Mouse (Mus musculus) MEL-GATA-1-ER (cell line): ENCODE data around the gene Gipc1.

ENCODE experiments used
- DNase-seq: peaks from one replicate; pipeline ENCODE4 v3.0.0-alpha.2; 2012; ENCODE audit warnings: low read depth; ENCODE audit errors: extremely low read depth

Gene Gipc1

DNA sequence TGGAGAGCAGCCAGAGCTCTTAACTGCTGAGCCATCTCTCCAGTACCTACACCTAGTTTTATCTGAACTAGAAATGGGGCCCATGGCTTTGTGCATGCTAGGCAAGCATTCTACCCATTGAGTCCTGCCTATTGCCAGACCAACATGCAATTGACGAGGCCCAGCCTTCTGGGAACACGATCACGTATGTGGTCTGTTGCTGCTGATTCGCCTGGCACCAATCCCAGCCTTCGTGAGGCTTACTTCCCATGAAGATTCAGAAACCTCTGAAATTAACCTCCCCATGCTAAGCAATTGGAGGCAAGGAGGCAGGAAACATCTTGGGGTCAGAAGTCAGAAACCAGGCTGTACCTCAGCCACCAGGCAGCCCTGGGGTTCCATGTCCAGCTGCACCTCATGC, 28.1 kb downstream of the Gipc1 start:
- DNase-seq = no peak

DNA sequence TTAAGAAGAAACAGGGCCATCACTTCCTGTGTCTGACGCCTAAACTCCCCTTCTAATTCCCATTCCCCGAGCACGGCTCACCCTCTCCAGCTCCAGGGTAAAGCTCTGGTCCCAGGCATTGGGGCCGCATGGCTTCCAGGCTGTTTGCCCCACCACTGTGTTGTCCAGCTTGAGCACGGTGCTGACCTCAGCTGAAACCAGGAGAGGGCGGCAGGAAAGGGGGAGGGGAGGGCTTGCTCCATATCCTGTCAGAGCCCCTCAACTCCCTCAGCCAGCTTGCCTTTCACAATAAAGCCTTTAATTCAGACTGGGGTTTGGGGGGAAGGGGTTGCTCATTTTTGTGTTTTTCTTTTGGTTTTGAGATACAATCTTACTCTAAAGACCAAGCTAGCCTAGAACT, 28.6 kb downstream of the Gipc1 start:
- DNase-seq = no peak

DNA sequence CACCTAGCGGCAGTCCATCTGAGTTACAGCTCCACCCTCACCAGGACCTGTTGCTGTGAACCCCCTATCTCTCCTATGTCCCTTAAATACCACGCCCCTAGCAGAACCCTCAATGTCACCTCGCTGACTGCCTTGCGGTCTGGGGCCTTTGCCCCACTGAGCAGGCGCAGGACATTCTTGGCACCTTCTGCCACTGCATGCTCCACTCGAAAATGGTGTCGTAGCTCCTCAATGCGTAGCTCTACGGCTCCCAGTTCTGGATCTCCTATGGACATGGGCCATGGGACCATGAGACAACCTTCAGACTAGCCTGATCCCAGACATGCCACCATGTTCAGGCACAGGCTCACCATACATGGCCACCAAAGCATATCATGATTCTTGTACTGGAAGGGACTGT, 32.0 kb downstream of the Gipc1 start:
- DNase-seq = no peak

DNA sequence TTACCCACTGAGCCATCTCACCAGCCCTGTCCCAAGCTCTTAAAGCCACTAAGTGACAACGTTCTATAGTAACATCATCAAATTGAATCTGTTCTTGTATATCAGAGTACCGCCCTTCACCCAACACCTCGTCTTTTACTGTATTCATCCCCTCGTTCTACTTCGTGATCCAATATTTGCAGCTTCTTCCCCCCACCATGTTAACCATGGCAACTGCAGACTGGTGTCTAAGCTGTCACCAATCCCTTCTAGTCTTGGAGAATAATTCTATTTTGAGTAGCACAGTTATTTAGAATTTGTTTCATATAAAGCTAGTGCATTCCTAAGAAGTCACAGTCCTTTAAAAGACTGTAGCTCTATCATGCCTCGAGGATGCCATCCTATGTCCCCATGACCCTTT, 36.8 kb downstream of the Gipc1 start:
- DNase-seq = no peak

DNA sequence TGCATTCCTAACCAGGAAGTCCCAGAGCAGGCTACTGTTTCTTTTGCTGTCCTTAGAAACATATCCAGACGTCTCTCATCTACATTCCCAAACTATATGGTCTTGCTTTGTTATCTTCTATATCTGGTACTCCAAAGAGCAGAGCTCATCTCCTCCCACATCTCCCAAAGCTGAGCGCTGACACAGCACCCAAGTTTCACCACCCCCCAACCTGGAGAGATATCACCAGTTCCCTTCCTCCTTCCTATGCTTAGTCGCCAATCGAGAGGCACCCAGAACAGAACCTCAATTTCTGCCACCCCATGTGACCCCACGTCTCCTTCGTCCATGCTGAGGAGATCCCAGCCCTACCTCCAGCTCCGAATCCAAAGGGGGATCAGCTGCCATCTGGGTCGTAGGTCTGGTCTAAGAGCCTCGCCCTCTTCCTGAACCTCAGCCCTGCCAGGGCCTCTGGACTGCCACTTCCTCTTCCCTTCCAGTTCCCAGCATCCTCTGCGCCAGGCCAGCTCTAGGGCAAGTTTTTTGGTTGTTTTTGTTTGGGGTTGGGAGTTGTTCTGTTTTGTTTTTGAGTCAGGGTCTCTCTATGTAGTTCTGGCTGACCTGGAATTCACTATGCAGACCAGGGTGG, 41.2 kb downstream of the Gipc1 start:
- DNase-seq = peak; percentile 49

DNA sequence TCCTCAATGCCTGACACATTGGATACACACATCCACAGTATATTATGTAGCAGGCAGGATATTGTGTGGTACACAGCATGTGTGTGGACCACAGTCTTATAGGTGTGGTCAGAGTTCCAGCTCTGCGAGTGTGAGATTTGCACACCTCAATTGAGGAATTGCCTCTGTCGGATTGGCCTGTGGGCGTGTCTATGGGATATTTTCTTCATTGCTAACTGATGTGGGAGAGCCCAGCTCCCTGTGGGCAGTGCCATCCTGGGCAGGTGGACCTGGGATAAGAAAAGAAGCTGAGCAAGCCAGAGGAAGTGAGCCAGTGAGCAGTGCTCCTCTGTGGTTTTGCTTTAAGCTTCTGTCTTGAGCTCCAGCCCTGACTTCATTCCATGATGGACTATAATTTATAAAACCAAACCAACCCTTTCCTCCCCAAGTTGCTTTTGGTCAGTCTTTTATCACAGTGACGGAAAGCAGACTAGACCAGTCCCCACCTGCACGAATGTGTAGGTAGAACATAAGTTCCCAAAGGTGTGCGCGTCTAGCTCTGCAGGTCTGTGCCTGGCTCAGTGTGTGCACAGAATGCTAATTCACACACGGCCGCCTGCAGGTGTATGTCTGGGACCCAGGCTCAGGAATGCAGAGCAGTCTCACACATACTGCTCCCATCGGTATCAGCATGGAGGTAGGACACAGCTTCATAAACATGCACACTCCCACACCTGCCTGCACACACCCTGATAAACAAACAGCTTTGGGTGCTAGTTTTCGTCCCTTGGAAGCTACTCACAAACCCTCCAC, 42.1 kb downstream of the Gipc1 start:
- DNase-seq = no peak

DNA sequence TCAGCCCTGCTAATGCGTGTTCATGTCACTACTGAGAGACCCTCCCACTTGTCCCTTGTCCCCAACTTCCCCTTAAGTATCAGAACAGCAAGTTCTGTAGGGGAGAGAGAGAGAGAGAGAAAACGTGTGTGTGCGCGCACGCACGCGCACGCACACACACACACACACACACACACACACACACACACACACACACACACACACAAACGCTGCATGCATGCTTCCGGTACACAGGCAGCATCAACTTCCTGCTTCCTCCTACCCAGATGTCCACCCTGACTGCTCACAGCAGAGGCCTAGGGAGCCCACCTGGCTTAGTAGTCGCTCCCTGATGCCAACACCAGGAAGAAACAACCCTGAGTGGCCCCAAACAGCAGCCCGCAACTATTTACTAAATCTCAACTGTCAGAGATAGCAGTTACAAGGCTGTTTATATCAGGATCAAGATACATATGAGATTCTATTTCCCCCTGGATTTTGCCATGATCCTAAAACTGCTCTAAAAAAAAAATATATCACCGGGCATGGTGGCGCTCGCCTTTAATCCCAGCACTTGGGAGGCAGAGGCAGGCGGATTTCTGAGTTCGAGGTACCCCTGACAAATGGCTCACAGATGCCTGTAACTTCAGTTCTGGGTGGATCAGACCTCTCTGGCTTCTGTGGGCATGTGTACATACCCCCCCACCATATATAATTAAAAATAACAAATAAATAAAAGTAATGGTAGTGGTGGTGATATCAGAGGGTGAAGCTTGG, 43.1 kb downstream of the Gipc1 start:
- no peak for DNase-seq

DNA sequence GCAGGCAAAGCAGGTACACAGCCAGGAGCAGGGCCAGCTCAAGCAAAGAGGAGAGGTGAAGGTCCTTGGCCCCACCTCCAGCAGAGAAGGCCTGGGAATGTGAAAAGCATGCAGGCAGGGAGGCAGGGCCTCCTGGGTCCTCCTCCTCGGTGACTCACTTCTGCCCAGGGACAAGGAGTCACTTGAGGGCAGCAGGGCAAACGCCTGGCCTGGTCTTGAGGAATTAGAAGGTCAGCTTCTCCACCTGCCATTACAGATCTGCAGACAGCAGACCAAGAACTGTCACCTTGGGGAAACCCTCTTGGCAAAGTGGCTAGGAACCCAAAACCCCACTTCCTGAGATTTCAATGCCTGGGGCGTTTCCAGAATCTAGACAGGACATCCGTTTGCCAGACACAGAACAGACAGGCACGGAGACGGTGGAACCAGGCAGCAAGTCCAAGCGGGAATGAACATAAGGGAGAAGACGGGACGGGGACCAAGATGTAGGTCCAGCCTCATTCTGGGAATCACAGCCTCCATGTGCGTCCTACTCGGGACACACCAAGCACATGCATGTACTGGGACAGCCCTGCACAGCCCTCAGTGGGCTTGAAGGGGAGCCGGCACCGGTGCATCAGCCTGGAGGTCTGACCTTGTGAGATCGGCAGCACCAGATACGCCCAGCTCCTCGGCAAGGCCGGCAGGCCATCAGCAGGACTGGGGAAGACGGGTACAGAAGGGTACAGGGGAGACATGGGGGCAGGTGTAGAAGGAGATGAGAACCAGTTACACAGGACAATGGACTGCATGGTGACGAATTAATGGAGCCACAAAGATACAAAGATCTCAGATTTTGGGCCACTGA, 45.1 kb downstream of the Gipc1 start:
- no peak for DNase-seq

DNA sequence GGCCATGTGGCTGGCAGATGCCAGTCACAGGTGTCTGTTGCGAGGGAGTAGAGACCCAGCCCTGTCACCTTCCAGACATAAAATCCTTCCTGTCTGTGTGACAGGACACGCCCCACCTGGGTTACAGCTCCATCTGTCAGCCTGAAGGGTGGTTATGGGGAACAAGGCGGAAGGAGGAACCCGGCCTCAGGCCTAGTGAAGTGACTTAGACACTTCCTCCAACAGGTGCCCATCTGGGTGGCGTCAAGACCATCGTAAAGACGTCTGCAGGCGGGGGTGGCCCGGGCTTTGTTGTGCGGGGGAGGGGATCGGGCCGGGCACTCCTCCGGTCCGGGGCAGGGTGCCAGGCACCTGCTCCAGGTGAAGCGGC, 45.8 kb downstream of the Gipc1 start:
- peak; percentile 72 for DNase-seq

DNA sequence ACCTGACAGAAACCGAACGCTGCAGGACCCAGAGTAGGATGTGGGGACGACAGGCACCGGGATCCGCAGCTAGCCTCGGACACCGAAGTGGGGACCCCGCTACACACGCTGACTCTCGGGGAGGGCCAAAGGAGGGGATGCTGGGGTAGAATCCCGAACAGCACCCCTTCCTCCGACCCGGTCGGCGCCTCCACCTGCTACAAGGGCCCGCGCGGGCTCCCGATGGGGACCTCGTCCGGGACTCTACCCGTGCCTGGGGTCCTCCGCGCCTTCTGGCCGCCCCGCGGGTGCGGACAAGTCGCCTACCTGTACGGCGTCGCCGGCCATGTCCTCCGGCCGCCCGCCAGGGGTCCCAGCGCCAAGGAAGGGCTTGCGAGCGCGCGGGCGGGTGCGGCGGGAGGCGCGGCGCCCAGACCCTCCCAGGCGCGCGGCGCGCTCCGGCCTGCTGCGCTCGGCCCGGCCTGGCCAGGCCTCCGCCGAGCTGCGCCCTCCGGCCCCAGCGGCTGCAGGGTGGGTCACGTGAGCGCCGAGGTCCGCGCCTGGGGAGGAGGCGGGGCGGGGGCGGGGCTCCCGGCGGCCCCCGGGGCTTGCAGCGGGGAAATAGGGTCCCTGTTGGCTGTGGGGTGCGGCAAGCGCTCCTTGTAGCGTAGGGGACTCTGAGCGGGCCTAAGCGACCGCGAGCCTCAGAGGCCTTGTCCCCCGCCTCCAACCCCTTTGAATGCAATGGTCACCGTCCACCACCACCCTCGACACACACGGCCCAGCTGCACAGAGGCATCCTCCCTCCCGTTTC, 46.4 kb downstream of the Gipc1 start, which contains the start of gene Pkn1:
Gene Pkn1, minus strand, starts transcription at position 519 of the 793 bp plus-strand sequence.
- no peak for DNase-seq

DNA sequence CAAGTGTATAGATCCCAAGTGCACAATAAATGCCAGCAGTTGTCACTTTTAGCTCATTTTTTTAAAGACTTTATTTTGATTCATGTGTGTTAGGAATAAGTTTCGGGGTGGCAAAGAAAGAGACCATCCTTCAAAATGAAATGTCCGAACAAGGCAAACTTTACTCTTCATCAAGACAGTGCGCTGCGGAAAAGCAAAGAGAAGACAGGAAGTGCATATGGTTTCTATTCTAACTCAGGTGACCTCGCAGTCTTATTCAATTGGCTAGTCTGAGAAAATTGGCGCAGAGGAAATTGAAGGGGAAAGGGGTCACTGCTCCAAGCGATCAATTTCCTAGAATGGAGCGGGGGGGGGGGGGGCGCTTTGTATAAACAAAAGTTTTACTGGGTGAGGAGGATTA, 47.1 kb downstream of the Gipc1 start:
- no peak for DNase-seq

DNA sequence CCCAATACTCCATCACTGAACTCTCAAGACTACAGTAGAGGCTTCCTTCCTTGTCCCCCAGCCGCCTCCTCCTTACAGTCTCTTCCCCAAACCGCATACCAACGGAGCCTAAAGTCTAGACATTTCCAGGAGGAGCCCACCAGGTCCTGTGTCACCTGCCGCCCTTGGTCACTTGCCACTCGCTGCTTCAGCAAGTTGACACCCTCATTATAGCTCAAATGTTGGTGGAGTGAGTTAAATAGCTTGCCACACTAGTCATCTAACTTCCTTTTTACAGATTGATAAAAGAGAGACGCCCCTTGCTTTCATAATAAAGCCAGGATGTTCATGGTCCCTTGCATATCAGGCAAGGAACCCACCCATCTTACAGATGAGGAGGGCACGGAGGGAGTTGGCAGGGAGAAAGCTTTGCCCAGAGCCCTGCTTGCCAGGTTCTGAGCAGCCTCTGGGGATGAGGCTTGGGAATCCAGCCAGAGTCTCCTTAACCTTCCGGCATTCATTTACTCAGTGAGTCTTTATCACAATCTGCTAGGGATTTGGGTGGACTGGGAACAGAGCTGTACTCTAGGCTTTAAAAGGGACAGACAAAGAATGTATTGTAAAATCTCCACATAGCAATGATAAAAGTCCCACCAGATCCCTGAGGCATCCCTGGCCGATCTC, 48.1 kb downstream of the Gipc1 start:
- no peak for DNase-seq

DNA sequence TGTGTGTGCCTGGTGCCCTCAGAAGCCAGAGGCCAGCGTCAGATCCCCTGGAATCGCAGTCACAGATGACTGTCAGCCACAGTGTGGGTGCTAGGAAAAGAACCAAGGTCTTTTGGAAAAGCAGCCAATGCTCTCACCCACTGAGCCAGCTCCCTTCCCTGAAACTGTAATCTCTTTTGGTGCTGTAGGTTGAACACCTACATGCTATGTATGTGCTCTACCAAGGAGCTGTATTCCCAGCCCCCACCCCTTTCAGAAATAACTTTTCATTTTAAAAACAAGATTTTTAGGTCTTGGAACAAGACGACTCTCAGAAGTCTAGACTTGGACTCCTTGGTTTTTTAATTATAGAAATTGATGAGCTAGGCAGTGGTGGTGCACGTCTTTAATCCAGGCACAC, 50.9 kb downstream of the Gipc1 start:
- no peak for DNase-seq

DNA sequence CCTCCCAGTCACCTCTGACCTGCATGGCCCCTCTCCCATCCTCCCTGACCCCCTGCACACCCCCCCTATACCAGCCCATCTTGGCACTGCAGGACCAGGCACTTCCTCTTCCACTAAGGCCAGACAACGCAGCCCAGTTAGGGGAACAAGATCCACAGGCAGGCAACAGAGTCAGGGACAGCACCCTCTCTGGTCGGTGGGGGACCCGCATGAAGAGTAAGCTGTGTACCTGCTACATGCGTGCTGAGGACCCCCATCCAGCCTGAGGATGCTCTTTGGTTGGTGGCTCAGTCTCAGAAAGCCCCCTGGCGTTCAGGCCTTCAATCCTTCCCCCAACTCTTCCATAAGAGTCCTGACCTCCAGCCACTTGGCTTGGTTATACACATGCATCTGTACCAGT, 53.9 kb downstream of the Gipc1 start:
- DNase-seq = no peak

DNA sequence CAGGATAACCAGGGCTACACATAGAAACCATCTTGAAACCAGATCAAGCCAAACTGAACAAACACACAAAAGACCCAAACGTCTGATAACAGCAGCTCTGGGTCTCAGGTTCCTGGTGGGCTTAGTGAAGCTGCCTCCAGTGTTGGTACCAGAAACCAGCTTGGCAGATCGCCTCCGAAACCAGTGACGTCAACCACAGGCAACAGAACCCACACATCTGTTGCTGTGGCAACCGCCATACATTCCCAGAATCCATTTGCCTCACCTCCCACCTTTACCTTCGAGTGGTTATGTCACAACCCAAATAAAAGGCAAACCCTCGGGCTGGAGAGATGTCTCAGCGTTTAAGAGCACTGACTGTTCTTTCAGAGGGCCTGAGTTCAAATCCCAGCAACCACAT, 55.1 kb downstream of the Gipc1 start:
- no peak for DNase-seq
